Mouse (Mus musculus): ENCODE measurements around the gene Lix1.

GRCm38 (mm10) chr17:17375581-17375980 lies 26.9 kb upstream of the Lix1 start:
- TF ChIP-seq CTCF (IDR thresholded peaks at IDR 0.05) (no peak), EP300 (IDR thresholded peaks at IDR 0.05) (no peak)

Measured in lung, postnatal 0 days (tissue).